Mouse (Mus musculus) stomach, adult 2 months (tissue): Measurements from ENCODE around the gene Slc43a3. TPM values are rescaled to one million over a fixed set of nuclear protein-coding genes. Genes with fewer than 3 reads are reported as not detected.

Experiments used
- polyA plus RNA-seq: library from polyadenylated mRNA; depleted of rRNA; stranded (reverse); fragments of >200 nt; gene quantifications from 2 replicates; pipeline ENCODE4 v1.2.3, GENCODE M21; 2012; rRNA removed

The Slc43a3 gene
- 11.1 and 18.0 TPM in 2 replicates for polyA plus RNA-seq

DNA sequence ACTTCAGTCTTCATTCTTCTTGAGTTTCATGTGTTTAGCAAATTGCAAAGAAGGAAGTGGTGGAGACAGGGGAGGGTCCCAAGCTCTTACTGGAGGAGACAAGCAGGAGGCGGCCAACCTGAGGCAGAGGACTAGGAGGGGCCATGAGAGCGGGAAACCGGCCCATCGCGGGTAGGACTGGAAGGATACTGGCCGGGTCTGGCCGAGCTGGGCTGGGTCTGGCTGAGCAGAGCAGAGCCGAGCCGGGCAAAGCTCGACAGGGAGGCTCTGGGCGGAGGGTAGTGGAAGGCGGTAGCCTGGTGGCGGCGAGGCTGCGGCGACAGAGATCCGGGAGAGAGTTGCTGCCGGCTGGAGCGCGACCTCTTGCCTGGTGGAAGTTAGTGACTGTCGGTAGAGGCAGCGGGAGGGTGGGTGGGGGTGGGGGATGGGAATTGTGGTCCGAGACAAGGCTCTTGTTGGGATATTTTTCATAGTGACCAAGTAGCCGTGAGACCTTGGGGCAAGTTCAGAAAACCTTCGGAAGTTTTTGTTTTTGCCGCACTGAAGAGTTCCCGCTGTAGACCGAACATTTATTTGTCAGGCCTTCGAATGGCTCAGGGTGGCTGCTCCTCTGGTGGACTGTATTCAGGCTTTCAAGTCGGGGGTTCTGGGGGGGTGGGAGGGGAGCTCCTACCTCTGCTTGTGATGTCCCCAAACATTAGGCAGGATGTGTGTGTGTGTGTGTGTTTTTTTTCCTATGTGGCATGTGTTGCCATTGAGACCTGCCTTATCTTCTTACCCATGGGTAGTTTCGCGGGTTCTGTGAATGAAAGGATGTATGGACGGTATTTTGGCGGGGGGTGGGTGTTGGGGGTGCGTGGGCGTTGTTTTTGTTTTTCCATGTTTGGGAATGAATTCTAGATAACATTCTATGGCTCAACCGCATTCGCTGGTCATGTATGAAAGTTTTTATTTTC lies at the start of gene Slc43a3:
TSS of gene Slc43a3 (plus strand) at position 106 of the 956 bp plus-strand sequence.

DNA sequence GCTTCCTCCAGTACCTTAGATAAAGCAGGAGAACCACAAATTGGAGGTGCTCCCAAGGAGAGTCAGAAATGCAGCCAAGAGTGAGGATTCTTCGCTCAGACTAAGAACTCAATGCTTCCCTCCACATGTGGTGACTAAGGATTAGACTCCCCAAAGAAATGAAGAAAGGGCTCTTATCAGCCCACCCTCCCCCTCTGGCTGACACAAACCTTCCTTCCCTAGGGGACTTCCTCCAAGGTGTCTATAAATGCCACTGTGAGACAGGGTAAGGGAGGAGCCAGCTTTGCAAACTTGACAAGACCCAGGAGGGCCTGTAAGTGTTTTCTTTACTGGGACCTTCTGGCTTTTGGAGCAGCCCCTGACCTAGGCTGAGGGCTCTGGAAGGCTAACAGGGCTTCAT lies 43.8 kb downstream of the Slc43a3 start, which contains the start of gene Prg2:
TSS of gene Prg2 (plus strand) at position 274 of the 400 bp plus-strand sequence.

DNA sequence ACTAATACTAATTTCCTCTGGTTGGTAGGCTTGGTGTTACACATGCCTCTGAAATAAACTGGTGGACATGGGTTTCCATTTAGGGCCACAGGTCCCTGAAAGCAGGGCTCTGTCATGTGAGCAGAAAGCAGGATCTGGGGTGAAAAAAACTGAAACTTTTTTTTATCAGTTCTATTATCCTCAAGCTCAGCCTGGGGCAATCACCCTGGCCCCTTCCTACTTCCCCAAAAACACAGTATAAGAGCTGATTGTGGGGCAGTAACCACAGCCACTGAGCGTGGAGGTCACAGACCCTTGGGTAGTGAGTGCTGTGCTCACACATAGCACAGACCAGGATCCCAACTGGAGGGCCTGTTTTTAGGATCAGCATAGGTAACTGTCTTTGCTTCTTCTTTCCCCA lies 51.6 kb downstream of the Slc43a3 start, which contains the start of gene Prg3:
TSS of gene Prg3 (plus strand) at position 286 of the 400 bp plus-strand sequence.

Other genes starting within 250 kb of the Slc43a3 start
- gene Zdhhc5, start 221.4 kb upstream of the Slc43a3 start, polyA plus RNA-seq = 22.6 and 27.1 TPM in 2 replicates
- gene Clp1, start 209.2 kb upstream of the Slc43a3 start, polyA plus RNA-seq = 3.3 and 4.6 TPM in 2 replicates
- 2.1 and 2.3 TPM in 2 replicates for gene Ypel4, start 202.5 kb upstream of the Slc43a3 start, polyA plus RNA-seq
- gene Gm19426, start 192.9 kb upstream of the Slc43a3 start, polyA plus RNA-seq = 0.25 and 0.49 TPM in 2 replicates
- 128 and 145 TPM in 2 replicates for gene Serping1, start 161.1 kb upstream of the Slc43a3 start, polyA plus RNA-seq
- 6.0 and 6.2 TPM in 2 replicates for gene Ube2l6, start 137.8 kb upstream of the Slc43a3 start, polyA plus RNA-seq
- 0.66 and 1.2 TPM in 2 replicates for gene Smtnl1, start 113.9 kb upstream of the Slc43a3 start, polyA plus RNA-seq
- gene Timm10, start 109.6 kb upstream of the Slc43a3 start, polyA plus RNA-seq = 10.0 and 11.9 TPM in 2 replicates
- 1.2 and 1.4 TPM in 2 replicates for gene Slc43a1, start 97.7 kb upstream of the Slc43a3 start, polyA plus RNA-seq
- 2.2 and 3.4 TPM in 2 replicates for gene Rtn4rl2, start 49.9 kb upstream of the Slc43a3 start, polyA plus RNA-seq
- gene Prg2, start 43.9 kb downstream of the Slc43a3 start, polyA plus RNA-seq = 0.32 TPM in 1 of 2 replicates, not detected in the other
- not detected in 2 replicates for gene Prg3, start 51.6 kb downstream of the Slc43a3 start, polyA plus RNA-seq
- gene Ssrp1, start 100.7 kb downstream of the Slc43a3 start, polyA plus RNA-seq = 30.6 and 34.4 TPM in 2 replicates
- gene P2rx3, start 100.9 kb downstream of the Slc43a3 start, polyA plus RNA-seq = 0.42 and 0.67 TPM in 2 replicates
- gene Tnks1bp1, start 111.4 kb downstream of the Slc43a3 start, polyA plus RNA-seq = 75.1 and 83.2 TPM in 2 replicates
- gene Aplnr, start 199.6 kb downstream of the Slc43a3 start, polyA plus RNA-seq = 1.7 and 2.8 TPM in 2 replicates